Mouse (Mus musculus): ENCODE measurements around the gene Fam193b.

Gene Fam193b

DNA sequence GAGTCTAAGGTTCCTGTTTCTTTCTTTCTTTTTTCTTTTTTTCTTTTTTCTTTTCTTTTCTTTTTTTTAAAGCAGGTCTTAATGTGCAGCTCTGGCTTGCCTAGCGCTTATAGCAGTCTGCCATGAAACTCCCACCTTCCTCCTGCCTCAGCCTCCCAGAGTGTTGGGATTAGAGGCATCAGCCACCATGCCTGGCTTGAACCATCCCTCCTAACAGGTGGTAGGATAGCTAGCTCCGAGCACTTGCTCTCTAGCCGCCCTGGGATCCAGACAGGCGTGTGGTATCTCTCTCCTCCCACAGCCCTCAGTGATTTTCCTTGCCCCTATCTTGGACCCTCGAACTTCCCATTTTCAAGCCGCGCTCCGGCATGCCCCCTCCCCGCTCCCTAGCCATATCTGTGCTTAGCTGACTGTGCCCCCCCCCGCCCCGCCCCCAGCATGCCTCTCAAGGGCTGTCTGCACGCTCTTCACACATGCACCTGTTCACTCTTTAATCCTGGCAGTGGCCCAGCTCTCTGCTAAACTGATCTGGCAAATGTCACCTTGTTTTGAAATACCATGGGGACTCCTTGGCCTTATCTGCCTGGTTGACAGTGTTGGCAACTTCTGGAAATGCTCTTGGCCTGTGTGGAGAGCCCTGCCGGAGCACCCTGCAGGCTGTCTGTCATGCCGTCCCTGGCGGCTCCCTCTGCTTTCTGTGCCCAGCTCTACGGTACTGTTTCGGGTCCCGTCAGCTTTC, 75.9 kb downstream of the Fam193b start:
- peak; percentile 76 to 80 for DNase-seq

DNA sequence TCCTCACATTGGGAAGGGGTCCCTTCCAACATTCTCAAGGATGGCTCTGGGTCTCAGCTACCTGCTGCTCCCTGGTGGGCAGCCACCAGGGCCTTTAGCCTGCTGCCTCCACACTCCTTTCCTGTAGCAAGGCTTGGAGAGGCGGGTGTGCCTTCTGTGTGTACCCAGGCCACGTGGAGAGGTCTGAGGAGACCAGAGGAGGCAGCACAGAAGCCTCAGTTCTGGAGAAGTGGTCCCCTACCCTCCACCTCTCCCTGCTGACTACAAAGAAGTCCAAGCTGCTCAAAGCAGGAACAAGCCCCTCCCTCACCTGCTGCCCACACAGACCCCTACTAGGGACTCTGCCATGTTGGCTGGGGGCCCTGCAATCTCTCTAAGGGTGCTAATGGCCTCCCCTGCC, 76.7 kb downstream of the Fam193b start:
- DNase-seq = no peak
